Mouse (Mus musculus): Measurements from ENCODE around the gene Mtfr2.

Mtfr2 gene

DNA sequence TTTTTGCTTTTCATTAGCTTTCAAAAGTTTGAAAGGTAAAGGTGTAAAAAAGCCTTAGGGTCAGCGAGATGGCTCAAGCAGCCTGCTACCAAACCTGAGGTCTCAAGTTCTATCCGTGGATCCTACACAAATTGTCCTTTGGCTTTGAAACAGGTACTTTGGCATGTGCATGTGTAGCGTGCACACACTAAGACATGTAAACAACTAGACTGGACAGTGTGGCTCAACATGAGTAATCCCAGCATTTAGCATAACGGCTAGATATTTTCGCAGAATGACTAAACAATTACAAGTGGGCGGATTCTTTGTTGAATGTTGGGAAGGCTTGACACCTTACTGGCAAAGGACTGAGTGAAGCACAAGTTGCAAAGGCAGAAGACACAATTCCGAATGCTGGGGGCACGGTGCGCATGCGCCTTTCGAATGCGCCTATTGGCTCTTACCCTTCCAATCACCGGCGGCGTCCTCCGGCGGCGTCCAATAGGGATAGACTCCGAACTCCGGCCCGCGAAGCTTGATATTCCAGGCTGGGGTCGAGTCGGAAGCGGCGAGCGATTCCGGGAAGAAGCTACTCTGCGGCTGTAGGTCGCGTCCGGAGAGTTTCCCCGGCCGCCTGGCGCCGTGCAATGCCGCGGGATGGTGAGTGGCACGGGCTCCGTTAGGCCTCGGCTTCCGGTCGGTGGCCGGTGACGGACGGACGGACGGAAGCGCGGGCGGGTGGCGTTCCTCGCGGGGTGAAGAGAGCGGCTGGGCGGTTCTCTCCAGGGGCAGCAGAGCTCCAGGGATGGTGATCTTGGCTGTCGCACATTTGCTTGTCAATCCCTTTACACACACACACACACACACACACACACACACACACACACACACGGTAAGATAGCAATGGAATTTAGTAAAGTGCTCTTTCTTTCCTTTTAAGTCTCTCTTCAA, at the start of gene Mtfr2:
Gene Mtfr2, plus strand, starts transcription at position 486 of the 930 bp plus-strand sequence.
- peak; percentile 93 for DNase-seq (ENCODE audit: low spot score)

DNA sequence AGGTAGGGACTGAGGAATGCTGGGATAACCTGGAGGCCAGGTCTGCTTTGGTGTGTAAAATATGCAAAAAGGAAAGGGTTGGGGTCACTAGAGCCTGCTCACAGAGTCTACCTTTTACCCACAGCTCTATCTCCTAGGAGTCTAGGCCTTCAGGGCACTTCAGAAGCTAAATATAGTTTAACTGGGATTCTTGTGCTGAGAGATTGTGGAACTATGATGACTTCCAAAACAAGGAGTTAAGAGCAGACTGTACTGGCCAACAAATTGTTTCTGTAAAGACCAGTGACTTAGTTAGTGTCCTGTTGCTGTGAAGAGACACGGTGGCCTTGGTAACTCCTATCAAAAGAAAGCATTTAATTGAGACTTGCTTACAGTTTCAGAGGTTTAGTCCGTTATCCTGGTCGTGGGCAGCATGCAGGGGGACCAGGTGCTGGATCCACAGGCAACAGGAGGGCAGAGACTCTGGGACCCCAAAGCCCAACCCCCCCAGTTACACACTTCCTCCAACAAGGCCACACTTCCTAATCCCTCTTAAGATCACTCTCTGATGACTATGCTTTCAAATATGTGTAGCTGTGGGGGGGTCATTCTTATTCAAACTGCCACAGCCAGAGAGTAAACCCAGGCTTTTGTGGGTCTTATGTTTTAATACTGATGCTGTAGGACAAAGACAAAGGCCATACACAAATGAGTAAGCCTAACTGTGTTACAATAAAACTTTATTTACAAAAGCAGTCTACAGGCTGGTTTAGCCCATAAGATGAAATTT, 49.2 kb upstream of the Mtfr2 start:
- DNase-seq (ENCODE audit: low spot score): no peak

DNA sequence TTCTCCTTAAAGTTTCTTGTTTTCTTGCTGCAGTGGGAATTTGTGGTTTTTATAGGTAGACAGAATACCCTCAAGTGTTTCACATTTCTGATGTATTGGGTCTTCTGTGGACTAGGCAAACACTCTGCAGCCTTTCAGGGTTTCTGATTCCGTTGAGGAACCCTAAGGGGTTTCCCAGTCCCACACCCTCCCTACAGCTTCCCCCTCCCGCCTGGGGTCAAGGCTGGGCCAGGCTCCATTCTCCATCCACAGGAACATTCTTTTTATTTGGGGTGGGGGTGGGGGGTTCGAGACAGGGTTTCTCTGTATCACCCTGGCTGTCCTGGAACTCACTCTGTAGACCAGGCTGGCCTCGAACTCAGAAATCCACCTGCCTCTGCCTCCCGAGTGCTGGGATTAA, 48.5 kb upstream of the Mtfr2 start:
- DNase-seq (ENCODE audit: low spot score): no peak

DNA sequence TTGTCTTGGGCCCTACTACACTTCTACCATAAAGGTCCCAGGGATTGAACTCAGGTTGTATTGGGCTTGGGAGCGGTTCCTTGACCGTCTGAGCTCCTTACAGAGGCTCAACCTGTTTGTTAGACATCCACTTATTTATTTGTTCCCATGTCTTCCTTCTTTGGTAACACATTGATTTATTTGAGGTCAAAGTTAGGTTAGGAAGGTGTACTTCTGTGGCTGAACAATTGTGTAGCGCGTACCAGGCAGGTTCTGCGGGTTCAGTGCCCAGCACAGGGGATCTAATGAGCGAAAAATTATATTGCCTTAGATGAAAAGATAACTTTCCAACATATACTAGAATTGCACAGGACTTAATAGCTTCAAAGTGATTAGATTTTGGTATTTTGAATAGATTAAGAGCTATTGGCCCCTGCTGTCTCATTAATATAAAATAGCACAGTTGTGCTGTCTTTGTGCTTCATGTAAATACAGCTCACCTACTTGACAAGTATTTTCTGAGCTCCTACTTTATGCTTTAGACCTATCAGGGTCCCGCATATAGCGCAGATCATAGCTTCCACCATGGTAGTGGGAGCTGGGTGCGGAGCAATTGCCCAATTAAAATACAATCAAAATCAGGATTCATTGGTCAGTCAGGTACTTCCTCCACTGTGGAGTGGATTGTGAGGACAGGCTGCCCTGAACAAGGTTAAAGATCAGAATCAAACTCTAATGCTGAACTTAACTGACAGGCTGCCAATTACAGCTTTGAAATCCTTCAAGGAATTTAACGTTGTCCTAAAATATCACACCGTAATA, 36.4 kb upstream of the Mtfr2 start:
- no peak for DNase-seq (ENCODE audit: low spot score)

DNA sequence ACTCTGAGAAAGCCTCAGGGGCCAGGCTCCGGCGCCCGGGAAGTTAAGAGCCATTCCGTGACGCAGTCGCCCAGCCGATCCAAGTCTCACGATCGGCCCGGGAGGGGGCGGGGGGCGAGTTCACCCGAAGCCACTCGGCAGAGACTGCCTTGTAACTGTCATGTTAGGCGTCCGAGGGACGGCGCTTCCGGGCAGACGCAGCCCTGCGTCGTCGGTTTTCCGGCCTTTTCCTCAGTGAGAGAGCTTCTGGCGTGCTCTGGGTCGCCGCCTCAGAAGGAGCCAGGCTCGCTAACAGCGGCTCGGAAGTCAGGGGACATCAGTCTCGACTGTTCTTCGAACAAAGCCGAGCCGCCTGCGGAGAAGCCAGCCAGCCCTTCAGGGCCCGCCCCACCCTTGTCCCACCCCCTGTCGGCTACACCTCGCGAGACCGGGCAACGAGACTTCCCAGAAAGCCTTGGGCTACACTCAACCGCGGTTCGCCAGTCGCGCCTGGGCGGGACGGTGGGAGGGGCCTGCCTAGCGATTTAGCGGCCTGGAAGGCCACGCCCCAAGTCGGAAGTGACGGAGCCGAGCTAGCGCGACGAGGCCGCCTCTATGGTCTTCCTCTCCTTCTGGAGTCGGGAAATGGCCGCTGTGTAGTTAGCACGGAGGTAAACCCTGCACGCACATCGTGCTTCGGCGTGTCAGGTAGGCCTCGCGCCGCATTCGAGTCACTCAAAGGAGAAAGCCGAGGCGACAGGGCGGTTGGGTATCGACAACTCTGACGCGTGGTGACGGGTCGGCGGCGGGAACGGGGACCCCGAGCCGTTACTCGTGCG, 35.4 kb upstream of the Mtfr2 start, which contains the start of gene Bclaf1:
Gene Bclaf1, plus strand, starts transcription at position 552 of the 818 bp plus-strand sequence.
- peak; percentile 92 for DNase-seq (ENCODE audit: low spot score)

DNA sequence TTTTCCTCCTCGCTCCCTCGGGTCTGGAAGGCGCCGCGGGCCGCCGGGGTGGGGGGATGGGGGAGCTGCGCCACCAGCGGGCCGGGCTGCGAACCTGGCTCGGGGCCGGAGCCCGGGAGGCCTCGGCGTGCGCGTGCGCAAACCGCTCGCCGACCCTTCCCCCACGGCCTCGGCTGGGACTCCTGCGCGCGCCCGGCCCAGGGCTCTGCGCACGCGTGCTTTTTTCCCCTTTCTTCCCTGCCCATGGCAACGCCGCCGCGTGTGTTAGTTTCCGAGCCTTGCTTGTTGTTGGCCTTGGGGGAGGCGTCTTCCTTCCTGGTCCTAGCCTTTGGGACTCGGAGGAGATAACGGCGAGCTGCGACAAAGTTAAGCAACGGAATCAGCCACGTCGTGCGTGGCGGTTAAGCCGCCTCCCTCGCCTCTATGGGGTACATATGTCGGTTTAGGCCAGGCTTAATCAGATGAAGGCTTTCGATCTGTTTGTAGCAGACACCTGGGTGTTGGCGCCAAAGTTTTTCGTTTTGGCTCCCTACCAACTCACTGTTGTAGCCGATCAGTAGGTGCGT, 34.8 kb upstream of the Mtfr2 start:
- peak; percentile 75 for DNase-seq (ENCODE audit: low spot score)

DNA sequence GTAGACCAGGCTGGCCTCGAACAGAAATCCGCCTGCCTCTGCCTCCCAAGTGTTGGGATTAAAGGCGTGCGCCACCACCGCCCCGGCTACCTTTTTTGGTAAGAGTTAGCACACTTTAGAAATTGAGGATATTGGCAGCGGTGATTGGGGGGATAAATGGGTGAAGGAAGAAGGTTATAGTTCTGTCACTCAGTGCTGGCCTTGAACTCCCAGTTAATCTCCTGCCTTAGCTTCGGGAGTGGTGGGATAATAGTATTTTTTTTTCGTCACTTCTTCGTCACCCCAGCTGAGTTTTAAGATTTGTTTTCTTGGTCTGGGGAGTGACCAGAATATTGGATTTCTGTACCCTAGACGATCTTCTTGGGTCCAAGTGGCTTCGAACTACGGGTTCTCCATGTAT, 34.1 kb upstream of the Mtfr2 start:
- DNase-seq (ENCODE audit: low spot score): no peak

DNA sequence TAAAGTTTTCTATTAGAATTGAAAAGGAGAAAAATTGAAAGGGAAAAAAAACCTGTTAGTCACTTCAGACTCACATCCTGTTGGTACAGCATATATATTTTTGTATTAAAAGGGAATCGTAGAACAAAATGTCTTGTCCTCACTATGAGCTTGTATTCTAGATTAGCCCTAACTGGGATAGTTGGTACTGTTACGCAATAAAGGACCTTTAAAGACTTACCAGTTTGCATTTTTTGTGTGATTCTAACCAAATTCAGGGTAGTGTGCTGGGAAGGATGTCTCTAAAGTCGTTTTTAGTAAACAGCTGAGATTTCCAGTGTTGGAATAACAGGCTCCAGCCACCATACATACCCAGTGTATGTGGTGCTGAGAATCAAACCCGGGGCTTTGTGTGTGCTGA, 33.6 kb upstream of the Mtfr2 start:
- DNase-seq (ENCODE audit: low spot score): no peak

DNA sequence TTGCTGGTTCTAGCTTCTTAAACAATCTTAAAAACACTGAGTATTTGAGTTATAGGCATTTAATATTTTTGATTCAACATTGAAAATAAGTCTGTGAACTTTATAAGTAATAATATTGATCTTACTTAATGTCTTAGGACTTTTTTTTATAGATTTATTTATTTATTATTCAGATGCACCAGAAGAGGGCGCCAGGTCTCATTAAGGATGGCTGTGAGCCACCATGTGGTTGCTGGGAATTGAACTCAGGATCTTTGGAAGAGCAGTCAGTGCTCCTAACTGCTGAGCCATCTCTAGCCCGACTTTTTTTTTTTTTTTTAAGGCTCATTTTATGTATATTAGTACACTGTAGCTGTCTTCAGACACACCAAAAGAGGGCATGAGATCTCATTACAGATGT, 32.8 kb upstream of the Mtfr2 start:
- no peak for DNase-seq (ENCODE audit: low spot score)

DNA sequence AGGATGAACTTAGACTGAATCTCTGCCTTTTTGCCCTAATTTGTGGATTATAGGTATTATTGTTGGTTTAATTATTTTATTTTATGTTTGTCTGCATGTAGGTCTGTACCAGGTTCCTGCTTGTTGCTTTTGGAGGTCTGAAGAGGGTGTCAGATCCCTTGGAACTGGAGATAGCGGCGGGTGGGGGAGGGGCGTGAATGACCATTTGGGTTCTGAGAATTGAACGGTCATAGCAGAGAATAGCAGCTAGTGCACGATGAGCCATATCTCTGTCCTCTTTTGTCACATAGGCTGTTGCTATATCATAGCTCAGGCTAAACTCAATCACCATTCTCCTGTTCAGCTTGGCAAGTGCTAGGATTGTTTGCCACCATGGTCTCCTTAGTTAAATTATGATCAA, 30.1 kb upstream of the Mtfr2 start:
- DNase-seq (ENCODE audit: low spot score): no peak

DNA sequence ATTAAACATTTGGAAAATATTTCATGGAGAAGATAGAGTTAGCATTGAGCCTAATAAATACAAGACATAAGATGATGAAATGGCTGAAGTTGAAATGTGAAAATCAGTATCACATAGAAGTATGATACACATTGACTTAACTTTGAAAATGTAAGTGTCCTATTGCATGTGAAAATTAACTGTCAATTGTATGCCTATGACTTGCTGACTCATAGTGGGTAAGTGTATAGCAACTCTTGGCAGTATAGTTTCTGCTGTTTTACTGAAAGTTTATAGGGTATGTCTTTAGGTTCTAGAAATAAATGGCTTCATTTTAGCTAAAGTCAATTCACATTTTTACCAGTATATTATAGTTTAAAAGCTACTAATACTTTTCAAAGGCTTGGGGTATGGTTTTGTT, 21.3 kb upstream of the Mtfr2 start:
- no peak for DNase-seq (ENCODE audit: low spot score)

DNA sequence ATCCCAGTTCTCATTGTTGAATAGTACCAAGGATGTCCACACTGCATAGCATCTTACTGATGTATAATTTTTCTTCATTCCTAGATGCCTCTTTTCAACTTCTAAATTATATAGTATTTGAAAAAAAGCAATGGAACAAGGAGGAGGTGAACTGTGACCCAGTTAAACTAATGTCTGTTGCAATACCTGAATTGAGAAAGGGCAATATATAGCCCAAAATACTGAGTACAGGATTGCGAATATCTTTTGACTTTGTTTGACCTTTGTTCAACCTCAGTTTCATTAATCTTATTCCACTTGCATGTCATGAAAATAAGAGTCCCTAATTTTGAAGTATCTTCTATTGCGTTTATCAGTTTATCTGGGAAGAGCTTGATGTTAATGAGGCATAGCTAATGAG, 16.3 kb upstream of the Mtfr2 start:
- no peak for DNase-seq (ENCODE audit: low spot score)

DNA sequence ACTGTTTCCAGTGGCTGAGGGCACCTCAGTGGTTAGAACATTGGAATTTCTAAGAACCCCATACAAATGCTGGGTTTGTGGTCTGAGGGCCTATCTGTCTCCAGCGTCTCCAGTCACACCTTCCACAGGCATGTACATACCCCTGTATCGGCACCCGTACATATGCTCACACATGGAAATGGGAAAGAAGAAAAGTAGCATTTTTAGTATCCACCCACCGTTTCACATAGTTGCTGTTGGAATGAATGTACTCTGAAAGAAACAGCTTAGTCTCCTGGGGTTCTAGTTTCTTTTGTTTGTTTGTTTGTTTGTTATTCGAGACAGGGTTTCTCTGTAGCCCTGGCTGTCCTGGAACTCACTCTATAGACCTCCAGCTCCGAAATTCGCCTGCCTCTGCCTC, 9.7 kb upstream of the Mtfr2 start:
- no peak for DNase-seq (ENCODE audit: low spot score)

DNA sequence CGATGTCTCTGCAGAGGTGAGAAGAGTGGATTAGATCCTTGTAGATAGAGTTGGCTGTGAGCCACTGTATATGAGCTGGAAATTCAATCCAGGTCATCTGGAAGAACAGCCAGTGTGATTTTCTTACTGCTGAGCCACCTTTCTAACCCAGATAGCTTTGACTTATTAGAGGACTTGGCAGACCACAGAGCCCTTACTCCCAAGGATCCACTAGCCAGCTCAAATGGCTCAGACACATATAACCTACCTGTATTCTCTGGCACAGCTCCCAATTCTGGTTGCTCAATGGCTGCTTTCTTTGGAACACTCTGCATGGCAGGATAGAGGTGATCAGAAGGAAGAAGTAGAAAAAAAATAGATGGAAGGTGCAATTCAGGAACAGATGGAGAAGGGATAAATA, 1.8 kb upstream of the Mtfr2 start:
- DNase-seq (ENCODE audit: low spot score): no peak

DNA sequence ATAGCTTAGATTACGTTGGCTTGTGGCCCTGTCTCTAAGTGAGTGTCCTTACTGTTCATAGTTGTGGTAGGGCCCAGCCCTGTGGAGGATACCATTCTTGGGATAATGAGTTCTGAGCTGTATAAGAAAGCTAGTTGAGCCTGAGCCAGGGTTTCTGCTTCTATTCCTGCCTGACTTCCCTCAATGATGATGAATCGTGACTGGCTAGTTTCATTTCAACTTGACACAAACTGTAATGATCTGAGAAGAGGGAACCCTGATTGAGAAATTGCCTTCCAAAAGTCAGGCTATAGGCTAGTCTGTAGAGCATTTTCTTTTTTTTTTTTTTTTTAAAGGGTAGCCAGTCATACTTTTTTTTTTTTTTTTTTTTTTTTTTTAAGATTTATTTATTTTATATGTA, 1.3 kb downstream of the Mtfr2 start:
- no peak for DNase-seq (ENCODE audit: low spot score)

DNA sequence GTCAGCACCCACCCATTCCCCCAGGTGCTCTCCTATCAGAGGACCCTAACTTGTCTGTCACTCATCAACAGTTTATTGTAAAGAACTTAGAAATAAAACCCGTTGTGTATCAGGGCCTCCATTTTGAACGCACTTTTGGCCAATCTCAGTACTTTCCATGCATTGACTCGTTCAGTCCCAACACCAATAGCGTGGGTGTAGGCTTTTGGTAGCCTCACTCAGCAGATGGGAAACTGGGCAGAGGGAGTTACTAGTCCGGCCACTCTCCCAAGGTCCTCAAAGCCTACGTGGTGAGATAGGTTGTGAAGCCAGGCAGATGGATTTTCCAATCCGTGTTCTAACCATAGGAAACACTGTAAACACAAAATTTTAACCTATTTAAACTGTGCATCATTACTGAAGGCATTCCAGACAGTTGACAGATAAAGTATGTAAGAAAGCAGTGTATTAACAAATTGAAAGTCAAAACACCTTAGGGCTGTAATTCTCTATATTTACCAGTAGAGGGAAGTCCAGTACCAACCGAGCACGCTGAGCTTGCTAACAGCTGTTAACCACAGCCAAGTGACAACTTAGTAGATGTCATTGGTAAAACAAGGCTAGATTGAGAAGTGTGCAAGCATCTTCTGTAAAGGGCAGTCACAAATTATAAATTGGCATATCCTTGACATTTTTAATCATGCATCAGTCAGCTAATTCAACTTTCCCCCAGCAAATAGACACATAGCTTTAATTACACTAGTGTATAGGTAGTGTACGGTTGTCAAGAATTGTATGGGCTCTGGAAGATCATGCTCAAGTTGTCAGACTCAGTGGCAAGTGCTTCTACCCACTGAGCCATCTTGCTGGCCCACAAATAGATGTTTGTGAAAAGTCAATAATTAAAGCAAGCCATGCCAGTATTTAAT, 14.2 kb downstream of the Mtfr2 start:
- DNase-seq (ENCODE audit: low spot score): no peak

DNA sequence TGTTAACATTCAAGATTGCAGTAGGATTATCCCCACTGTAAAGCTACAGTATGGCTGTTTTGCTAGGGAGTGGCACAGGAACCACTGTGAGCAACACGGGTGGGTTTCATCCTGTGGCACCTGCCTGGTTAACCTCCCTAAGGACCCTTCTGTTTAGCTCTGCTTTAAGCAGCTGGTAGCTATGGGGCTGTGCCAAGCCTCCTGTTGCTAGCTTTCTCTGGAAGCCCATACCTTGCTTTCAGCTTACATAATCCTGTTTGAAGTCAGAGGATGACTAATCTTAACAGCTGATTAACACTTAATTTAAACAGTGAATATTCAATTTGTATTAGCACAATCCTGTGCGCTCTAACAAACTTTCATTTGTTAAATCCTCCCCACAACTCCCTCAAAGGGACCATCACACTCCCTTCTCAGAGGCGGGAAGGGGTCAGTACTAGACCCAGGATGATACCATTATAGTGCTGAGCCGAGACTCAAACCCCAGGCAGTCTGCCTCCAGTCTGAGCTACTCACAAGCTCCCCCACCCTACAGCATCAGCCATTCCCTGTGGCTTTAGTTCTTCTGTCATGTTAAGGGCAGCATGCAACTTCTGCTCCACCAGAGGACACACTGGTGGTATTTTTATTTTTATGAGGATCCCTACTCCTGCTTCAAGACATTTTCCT, 15.0 kb downstream of the Mtfr2 start:
- no peak for DNase-seq (ENCODE audit: low spot score)

DNA sequence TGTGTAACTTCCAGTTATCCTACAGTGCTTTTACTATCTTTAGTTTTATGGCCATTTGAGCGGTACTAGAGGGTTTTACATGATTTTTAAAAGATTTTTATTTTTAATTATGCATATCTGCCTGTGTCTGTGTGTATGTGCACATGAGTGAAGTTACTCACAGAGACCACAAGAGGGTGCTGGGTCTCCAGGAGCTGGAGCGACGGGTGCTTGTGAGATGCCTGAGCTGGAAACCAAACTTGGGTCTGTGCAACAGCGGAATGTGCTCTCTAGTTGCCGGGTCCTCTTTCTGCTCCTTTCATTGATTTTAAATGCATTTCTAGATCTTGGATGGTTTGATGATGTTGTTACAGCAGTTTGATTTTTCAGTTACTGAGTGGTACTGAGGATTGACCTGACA, 24.5 kb downstream of the Mtfr2 start:
- no peak for DNase-seq (ENCODE audit: low spot score)

DNA sequence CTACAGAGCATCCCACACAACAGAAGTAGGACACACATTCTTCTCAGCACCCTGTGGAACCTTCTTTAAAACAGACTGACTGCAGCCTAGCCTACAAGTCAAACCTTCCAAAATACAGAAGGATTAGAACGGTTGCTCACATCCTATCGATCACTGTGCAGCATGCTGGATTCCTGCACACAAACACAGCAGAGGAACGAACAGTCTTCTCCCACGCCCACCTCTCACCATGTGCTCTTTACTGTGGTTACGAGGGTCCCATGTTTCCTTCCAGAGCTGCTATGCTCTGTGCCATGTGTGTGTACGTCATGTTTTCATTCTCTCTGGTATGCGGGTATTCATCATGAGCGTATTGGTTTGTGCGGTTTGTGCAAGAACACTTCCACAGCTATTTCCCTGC, 30.1 kb downstream of the Mtfr2 start:
- no peak for DNase-seq (ENCODE audit: low spot score)
